Mouse (Mus musculus): ENCODE measurements around the gene Olfr464. TPM values are rescaled to one million over a fixed set of nuclear protein-coding genes. Genes with fewer than 3 reads are reported as not detected.
"Not testable (repeated sequence)": the region's sequence is repeated elsewhere in the genome, so short reads cannot be mapped to it uniquely, and the experiment has no call there.

Olfr464 gene
- total and polyA plus RNA-seq, 3 experiments, result not detected

DNA sequence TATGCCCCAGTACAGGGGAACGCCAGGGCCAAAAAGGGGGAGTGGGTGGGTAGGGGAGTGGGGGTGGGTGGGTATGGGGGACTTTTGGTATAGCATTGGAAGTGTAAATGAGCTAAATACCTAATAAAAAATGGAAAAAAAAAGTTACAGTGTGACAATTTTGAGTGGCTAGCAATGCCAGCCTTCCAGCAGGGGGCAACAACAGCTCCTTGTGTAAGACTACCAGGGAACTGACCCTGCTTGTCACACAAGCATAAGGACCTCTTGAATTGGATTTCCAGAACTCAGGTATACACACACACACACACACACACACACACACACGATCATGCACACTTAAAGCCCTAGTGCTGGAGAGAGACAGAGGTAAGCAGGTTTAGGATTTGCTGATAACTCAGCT lies 53.9 kb downstream of the Olfr464 start:
- DNase-seq, result not testable (repeated sequence)

Other genes starting within 250 kb of the Olfr464 start
- gene Supt4a, start 183.4 kb downstream of the Olfr464 start, total RNA-seq (2021), result 10 to 100 TPM; 43.3 to 74.3 TPM
- 18.5 and 21.4 TPM in 2 replicates for gene Supt4a, start 183.4 kb downstream of the Olfr464 start, polyA plus RNA-seq (2012; rRNA removed)
- 1 to 10 TPM; 3.3 to 4.6 TPM for gene Tspoap1, start 160.4 kb downstream of the Olfr464 start, total RNA-seq (2021)
- 6.6 and 9.7 TPM in 2 replicates for gene Tspoap1, start 160.4 kb downstream of the Olfr464 start, polyA plus RNA-seq (2012; rRNA removed)
- gene Mpo, start 127.4 kb downstream of the Olfr464 start, total RNA-seq (2021), result under 1 TPM in 1 of 2 experiments, not detected in 1; 0.29 TPM
- gene Mpo, start 127.4 kb downstream of the Olfr464 start, polyA plus RNA-seq (2012; rRNA removed), result not detected in 2 replicates
- gene Lpo, start 92.7 kb downstream of the Olfr464 start, total RNA-seq (2021), result not detected
- gene Lpo, start 92.7 kb downstream of the Olfr464 start, polyA plus RNA-seq (2012; rRNA removed), result not detected in 2 replicates
- gene Mks1, start 67.8 kb downstream of the Olfr464 start, total RNA-seq (2021), result 10 to 100 TPM in 1 of 2 experiments, 1 to 10 TPM in 1; 6.6 to 11.9 TPM
- gene Mks1, start 67.8 kb downstream of the Olfr464 start, polyA plus RNA-seq (2012; rRNA removed), result 19.2 and 20.7 TPM in 2 replicates
- gene Epx, start 45.4 kb downstream of the Olfr464 start, total RNA-seq (2021), result not detected
- not detected in 2 replicates for gene Epx, start 45.4 kb downstream of the Olfr464 start, polyA plus RNA-seq (2012; rRNA removed)
- gene Olfr462, start 28.7 kb downstream of the Olfr464 start, total RNA-seq (2021), result not detected
- not detected in 2 replicates for gene Olfr462, start 28.7 kb downstream of the Olfr464 start, polyA plus RNA-seq (2012; rRNA removed)
- not detected for gene Olfr463, start 23.6 kb downstream of the Olfr464 start, total RNA-seq (2021)
- not detected in 2 replicates for gene Olfr463, start 23.6 kb downstream of the Olfr464 start, polyA plus RNA-seq (2012; rRNA removed)
- 100 to 1,000 TPM; 158 to 251 TPM for gene Dynll2, start 66.6 kb upstream of the Olfr464 start, total RNA-seq (2021)
- 168 and 197 TPM in 2 replicates for gene Dynll2, start 66.6 kb upstream of the Olfr464 start, polyA plus RNA-seq (2012; rRNA removed)
- 100 to 1,000 TPM; 179 to 252 TPM for gene Srsf1, start 126.4 kb upstream of the Olfr464 start, total RNA-seq (2021)
- gene Srsf1, start 126.4 kb upstream of the Olfr464 start, polyA plus RNA-seq (2012; rRNA removed), result 210 and 224 TPM in 2 replicates
- 10 to 100 TPM; 48.3 to 52.4 TPM for gene Vezf1, start 147.3 kb upstream of the Olfr464 start, total RNA-seq (2021)
- 13.5 and 14.6 TPM in 2 replicates for gene Vezf1, start 147.3 kb upstream of the Olfr464 start, polyA plus RNA-seq (2012; rRNA removed)
- 10 to 100 TPM; 49.3 to 61.7 TPM for gene Cuedc1, start 177.1 kb upstream of the Olfr464 start, total RNA-seq (2021)
- gene Cuedc1, start 177.1 kb upstream of the Olfr464 start, polyA plus RNA-seq (2012; rRNA removed), result 76.9 and 91.3 TPM in 2 replicates